Mouse (Mus musculus) liver, embryonic 14.5 days (tissue): ENCODE results near the gene Mageb18.

Experiments
- CTCF ChIP-seq: IDR thresholded peaks from 2 replicates; pipeline ENCODE4 v1.5.1; 2016; ENCODE audit warnings: antibody characterized with exemption, low read depth, control low read depth
- EP300 ChIP-seq: IDR thresholded peaks from 2 replicates; pipeline ENCODE4 v1.6.1; 2016; ENCODE audit warnings: antibody characterized with exemption, low read depth

DNA sequence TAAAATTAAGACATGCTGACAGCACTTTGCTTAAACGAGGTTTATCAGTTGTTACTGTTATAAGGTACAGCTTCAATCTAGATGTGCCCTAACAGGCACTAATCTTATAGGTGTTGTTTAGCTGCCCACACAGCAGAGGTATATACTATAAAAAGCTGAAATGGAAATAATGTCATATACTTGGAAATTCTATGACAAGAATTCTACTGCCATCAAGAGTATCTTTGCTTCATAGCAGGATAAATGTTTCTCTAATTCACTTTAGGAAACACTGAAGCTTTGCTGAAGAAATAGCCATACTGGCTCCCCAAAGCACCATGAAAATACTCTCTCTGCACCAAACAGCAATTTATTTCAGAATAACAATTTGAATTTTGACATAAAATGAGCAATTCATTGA lies 265.9 kb downstream of the Mageb18 start:
- TF ChIP-seq EP300 (no peak), CTCF (no peak)
